Mouse (Mus musculus) lung, postnatal 0 days (tissue): ENCODE data around the gene Sult2a7.

ENCODE experiments used
- CTCF ChIP-seq: IDR thresholded peaks from 2 replicates; pipeline ENCODE4 v1.5.1; 2016; ENCODE audit warnings: antibody characterized with exemption, mild to moderate bottlenecking
- EP300 ChIP-seq: IDR thresholded peaks from 2 replicates; pipeline ENCODE4 v1.6.1; 2016; ENCODE audit warnings: antibody characterized with exemption, mild to moderate bottlenecking, control low read depth

- TF ChIP-seq EP300 (no peak), CTCF (no peak)
Observed at GRCm38 (mm10) chr7:14438029-14438428, 56.0 kb downstream of the Sult2a7 start.
